Mouse (Mus musculus) cerebellum, adult 9-10 months (tissue): ENCODE data around the gene Vmn1r165.
"Not testable (repeated sequence)": the region's sequence is repeated elsewhere in the genome, so short reads cannot be mapped to it uniquely, and the experiment has no call there.

Source experiments
- DNase-seq: peaks from one replicate; pipeline ENCODE4 v3.0.0; 2022

Vmn1r165 gene

DNA sequence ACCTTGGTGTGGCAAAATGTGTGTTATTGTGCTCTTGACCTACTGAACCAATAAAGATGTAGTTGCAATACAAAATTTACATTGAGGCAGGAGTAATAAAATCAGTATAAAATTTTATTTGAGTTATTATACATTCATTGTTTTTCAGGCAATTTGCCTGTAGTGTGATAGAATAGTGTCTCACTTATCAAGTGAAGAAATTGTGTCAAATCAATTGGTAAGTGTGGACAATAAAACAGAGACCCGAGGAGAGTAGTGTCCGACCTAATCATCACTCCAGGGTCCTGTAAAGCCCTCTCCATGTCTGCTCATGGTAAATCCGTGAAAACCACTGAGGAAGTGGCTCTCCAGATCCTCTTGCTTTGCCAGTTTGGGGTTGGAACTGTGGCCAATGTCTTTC, at the start of gene Vmn1r165:
Vmn1r165 (plus strand) TSS at position 301 of the 400 bp plus-strand sequence.
- DNase-seq, result not testable (repeated sequence)

DNA sequence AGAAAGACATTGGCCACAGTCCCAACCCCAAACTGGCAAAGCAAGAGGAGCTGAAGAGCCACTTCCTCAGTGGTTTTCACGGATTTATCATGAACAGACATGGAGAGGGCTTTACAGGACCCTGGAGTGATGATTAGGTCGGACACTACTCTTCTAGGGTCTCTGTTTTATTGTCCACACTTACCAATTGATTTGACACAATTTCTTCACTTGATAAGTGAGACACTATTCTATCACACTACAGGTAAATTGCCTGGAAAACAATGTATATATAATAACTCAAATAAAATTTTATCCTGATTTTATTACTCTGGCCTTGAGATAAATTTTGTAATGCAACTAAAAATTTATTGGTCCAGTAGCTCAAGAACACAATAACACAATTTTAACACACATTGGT, 34.5 kb downstream of the Vmn1r165 start, which contains the start of gene Vmn1r166:
Vmn1r166 (minus strand) TSS at position 101 of the 400 bp plus-strand sequence.
- DNase-seq, result not testable (repeated sequence)
